In the genomic region with DNA sequence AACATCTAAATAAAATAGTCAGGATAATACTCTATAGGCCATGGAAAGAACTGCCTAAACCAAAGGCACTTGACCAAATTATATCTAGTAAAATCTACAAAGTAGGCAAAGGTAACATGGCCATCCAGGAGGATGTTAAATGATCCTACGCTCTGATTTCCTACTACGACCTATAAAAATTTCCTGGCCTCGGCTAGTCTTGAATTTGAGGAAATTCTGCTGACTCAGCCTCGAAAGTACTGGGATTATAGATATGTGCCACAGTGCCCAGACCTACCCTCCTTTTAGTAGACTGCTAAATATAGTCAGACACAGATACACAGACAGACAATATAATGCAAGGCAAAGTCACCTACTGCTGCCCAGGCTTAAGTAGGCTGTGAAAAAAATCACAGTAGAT, we compare ENCODE assay signal across 26 mouse cellular contexts. TPM values are rescaled to one million over a fixed set of nuclear protein-coding genes. Genes with fewer than 3 reads are reported as not detected.
"Had no signal": no experiment of that assay in that cellular context is flagged by ENCODE, and none has a peak within 500 bp of the region (broad histone marks: within the 10 kb centered on the region; RNA-seq: fewer than 3 reads in every experiment).

No protein-coding gene starts in this region.

- H3K9me3 ChIP-seq: embryonic facial prominence, embryonic 10.5 days; embryonic facial prominence, embryonic 12.5 days; embryonic facial prominence, embryonic 13.5 days; embryonic facial prominence, embryonic 15.5 days; forebrain, embryonic 10.5 days; forebrain, embryonic 12.5 days; forebrain, embryonic 15.5 days; heart, embryonic 10.5 days had no signal

- H3K27me3 ChIP-seq: embryonic facial prominence, embryonic 12.5 days; embryonic facial prominence, embryonic 13.5 days; embryonic facial prominence, embryonic 15.5 days; forebrain, embryonic 12.5 days; forebrain, embryonic 13.5 days; forebrain, embryonic 15.5 days had no signal

- H3K4me1 ChIP-seq: embryonic facial prominence, embryonic 10.5 days; embryonic facial prominence, embryonic 12.5 days; embryonic facial prominence, embryonic 15.5 days; forebrain, embryonic 10.5 days; forebrain, embryonic 12.5 days; forebrain, embryonic 13.5 days; forebrain, embryonic 15.5 days; heart, embryonic 10.5 days had no signal

- H3K9ac ChIP-seq: embryonic facial prominence, embryonic 12.5 days; embryonic facial prominence, embryonic 13.5 days; embryonic facial prominence, embryonic 15.5 days; forebrain, embryonic 12.5 days; forebrain, embryonic 13.5 days; forebrain, embryonic 15.5 days; forebrain, postnatal 0 days had no signal

- H3K4me2 ChIP-seq: embryonic facial prominence, embryonic 12.5 days; embryonic facial prominence, embryonic 13.5 days; embryonic facial prominence, embryonic 15.5 days; forebrain, embryonic 12.5 days; forebrain, embryonic 13.5 days; forebrain, embryonic 15.5 days had no signal

- H3K4me3 ChIP-seq: embryonic facial prominence, embryonic 10.5 days; embryonic facial prominence, embryonic 12.5 days; embryonic facial prominence, embryonic 13.5 days; embryonic facial prominence, embryonic 15.5 days; erythroblast, embryonic 14.5 days; forebrain, embryonic 10.5 days; forebrain, embryonic 12.5 days; forebrain, embryonic 13.5 days; forebrain, embryonic 15.5 days; gastrocnemius, adult 2 months; heart, adult 2 months; heart, embryonic 10.5 days had no signal

- DNase-seq: cerebellum, adult 9-10 months; cerebellum, adult 9-11 months; cerebellum, postnatal 14 days; cerebellum, postnatal 25 days; cerebellum, postnatal 36 days; embryo, embryonic 11 days; forebrain, postnatal 0 days; gastrocnemius, adult 2 months; gastrocnemius, postnatal 10 days; gastrocnemius, postnatal 14 days; gastrocnemius, postnatal 25 days; gastrocnemius, postnatal 36 days; heart, adult 11 months; heart, adult 18-20 months; heart, adult 2 months had no signal

- H3K27ac ChIP-seq: embryonic facial prominence, embryonic 10.5 days; embryonic facial prominence, embryonic 12.5 days; embryonic facial prominence, embryonic 13.5 days; embryonic facial prominence, embryonic 15.5 days; forebrain, embryonic 10.5 days; forebrain, embryonic 12.5 days; forebrain, embryonic 13.5 days; forebrain, embryonic 15.5 days; gastrocnemius, adult 2 months; heart, adult 2 months; heart, embryonic 10.5 days had no signal

RNA-seq across cellular contexts. Expression of a gene that starts 27.1 kb away (rescaled TPM):
- total RNA-seq: granulocyte monocyte progenitor cell, adult 5-6 weeks had no signal
- polyA plus RNA-seq: erythroblast, embryonic 14.5 days; heart, embryonic 10.5 days had no signal
